8 mouse cellular contexts compared by ENCODE assay signal in the genomic region with DNA sequence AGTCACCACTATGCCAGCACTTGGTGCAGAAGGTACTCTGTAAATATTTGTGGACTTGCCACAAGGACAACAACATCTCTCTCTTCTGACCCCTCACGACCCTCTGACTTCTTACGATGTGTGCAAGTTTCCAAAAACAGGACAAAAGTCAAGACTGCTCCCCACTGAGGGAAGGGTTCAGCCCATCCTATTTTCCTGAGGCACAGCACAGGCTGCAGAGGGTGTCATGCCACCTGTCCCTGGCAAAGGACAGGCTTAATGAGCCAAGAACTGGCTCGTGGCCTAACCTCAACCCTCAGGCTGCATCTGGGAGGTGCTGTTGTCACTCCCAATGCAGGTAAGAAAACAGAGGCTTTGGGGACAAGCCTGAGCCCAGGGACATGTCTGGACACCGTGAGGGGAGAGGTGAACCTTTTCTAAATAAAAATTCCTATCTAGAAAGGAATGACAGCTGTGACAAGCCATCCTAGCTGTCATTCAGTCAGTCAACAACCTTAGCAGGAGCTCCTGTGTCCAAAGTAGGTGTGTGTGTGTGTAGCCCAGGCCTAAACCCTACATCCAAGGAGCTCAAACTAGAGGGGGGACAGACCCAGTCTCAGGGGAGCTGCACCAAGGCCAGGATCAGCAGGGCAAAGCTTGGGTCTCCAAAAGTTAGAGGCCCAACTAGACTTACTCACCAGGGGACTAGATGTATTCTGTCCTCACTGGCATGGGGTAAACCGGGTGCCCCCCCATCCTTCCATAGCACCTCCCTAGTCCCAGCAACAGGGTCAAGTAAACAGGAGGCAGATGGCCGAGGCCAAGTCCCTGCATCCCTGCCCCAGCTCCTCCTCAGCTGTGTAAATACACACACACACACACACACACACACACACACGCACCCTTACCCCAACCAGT. TPM values are rescaled to one million over a fixed set of nuclear protein-coding genes. Genes with fewer than 3 reads are reported as not detected.
DNase-seq lines count a peak whose midpoint lies in the region; ATAC-seq lines count a peak whose summit lies in the region.

No protein-coding gene starts in this region.

- 57% methylated on average over 7 of the region's 7 CpGs for WGBS in kidney, embryonic 14.5 days
- WGBS in liver, embryonic 16.5 days (ENCODE audit: insufficient replicate concordance): 52% methylated on average over 7 of the region's 7 CpGs

- no peak overlapping the region for H3K9ac ChIP-seq in kidney, embryonic 14.5 days (ENCODE audit: low read depth, low read length)
- peak overlapping the region; percentile 98 for H3K9ac ChIP-seq in liver, embryonic 16.5 days (ENCODE audit: low read depth, low read length)

- ATAC-seq in kidney, embryonic 14.5 days (ENCODE audit: low FRiP score, low TSS enrichment): no peak
- no peak for ATAC-seq in liver, embryonic 16.5 days (ENCODE audit: low read depth)
- ATAC-seq in granulocyte monocyte progenitor cell, adult 5-6 weeks (replicated peaks; ENCODE audit: poor library complexity, severe bottlenecking): no peak

- peaks cover 41% of the 10 kb centered on the region for H3K4me1 ChIP-seq in kidney, embryonic 14.5 days (ENCODE audit: control insufficient read depth, insufficient read depth, low read length)
- peaks cover 44% of the 10 kb centered on the region for H3K4me1 ChIP-seq in brown adipose tissue, adult 24 weeks (ENCODE audit: control insufficient read depth, insufficient read depth, insufficient read length, low read length)
- H3K4me1 ChIP-seq in liver, embryonic 16.5 days (ENCODE audit: control insufficient read depth, low read depth, low read length): peaks cover 79% of the 10 kb centered on the region

- no peak overlapping the region for H3K4me2 ChIP-seq in kidney, embryonic 14.5 days (replicated peaks; ENCODE audit: low read depth, low read length)
- peak overlapping the region; percentile 91 for H3K4me2 ChIP-seq in liver, embryonic 16.5 days (ENCODE audit: low read depth, low read length)

- DNase-seq in kidney, adult 18-20 months: peak; percentile 51
- DNase-seq in cerebellum, postnatal 36 days: peak; percentile 70 to 76
- no peak for DNase-seq in thymus, postnatal 0 days (ENCODE audit: low spot score)
- no peak for DNase-seq in left cerebral cortex, postnatal 25 days (ENCODE audit: low spot score in 2 of 2)

- H3K27me3 ChIP-seq in kidney, embryonic 14.5 days (ENCODE audit: control insufficient read depth, insufficient read depth, low read length): no peaks in the 10 kb centered on the region
- no peaks in the 10 kb centered on the region for H3K27me3 ChIP-seq in liver, embryonic 16.5 days (ENCODE audit: control insufficient read depth, insufficient read depth, low read depth, low read length)

- 0 out of 2 replicates have a peak, but pooled peaks cover 3% of the 10 kb centered on the region for H3K36me3 ChIP-seq in kidney, embryonic 14.5 days (ENCODE audit: control insufficient read depth, insufficient read depth, low read length)
- H3K36me3 ChIP-seq in liver, embryonic 16.5 days (ENCODE audit: control insufficient read depth, insufficient read depth): peaks cover 6% of the 10 kb centered on the region

- intact Hi-C loops in left cerebral cortex, postnatal 25 days (cut with DNase I): no loop called here

- H3K9me3 ChIP-seq in kidney, embryonic 14.5 days (ENCODE audit: control insufficient read depth, low read length): no peaks in the 10 kb centered on the region
- H3K9me3 ChIP-seq in liver, embryonic 16.5 days (replicated peaks; ENCODE audit: control insufficient read depth, low read length): no peaks in the 10 kb centered on the region

- no peak overlapping the region for H3K27ac ChIP-seq in kidney, embryonic 14.5 days (ENCODE audit: low read depth, low read length)
- peak overlapping the region; percentile 85 for H3K27ac ChIP-seq in brown adipose tissue, adult 24 weeks (replicated peaks; ENCODE audit: low read depth, low read length)
- peak overlapping the region; percentile 95 for H3K27ac ChIP-seq in liver, embryonic 16.5 days (ENCODE audit: low read length)

- H3K4me3 ChIP-seq in kidney, embryonic 14.5 days (ENCODE audit: low read length): no peak overlapping the region
- peak overlapping the region; percentile 59 for H3K4me3 ChIP-seq in brown adipose tissue, adult 24 weeks (ENCODE audit: insufficient read depth, low read depth, low read length)
- H3K4me3 ChIP-seq in liver, embryonic 16.5 days (ENCODE audit: low read depth, low read length): peak overlapping the region; percentile 98

RNA-seq across cellular contexts. Expression of a gene that starts 3.3 kb away (rescaled TPM):
- polyA plus RNA-seq in kidney, embryonic 14.5 days (2014; fragmentation: Nextera tagmentation; extraction: Ambion mirVana): 144 and 175 TPM in 2 replicates
- polyA plus RNA-seq in brown adipose tissue, adult 24 weeks (2012; ENCODE audit: insufficient read depth, insufficient read length, missing spikeins): 84.4 and 166 TPM in 2 replicates
- polyA plus RNA-seq in liver, embryonic 16.5 days (2015; fragmentation: Nextera tagmentation; extraction: Ambion mirVana): 142 and 171 TPM in 2 replicates
- polyA plus RNA-seq in thymus, postnatal 0 days (2015; fragmentation: Nextera tagmentation; extraction: Ambion mirVana): 33.9 and 38.1 TPM in 2 replicates
- total RNA-seq in granulocyte monocyte progenitor cell, adult 5-6 weeks (2014; fragmentation: Nextera tagmentation): 48.7 and 61.3 TPM in 2 replicates
- 22.4 and 27.8 TPM in 2 replicates for total RNA-seq in granulocyte monocyte progenitor cell, adult 5-6 weeks (2017)
- total RNA-seq in left cerebral cortex, postnatal 25 days (2021): 10 to 100 TPM; 55.8 to 58.8 TPM

RNA-seq across cellular contexts. Expression of a gene that starts 19.9 kb away (rescaled TPM):
- polyA plus RNA-seq in kidney, embryonic 14.5 days (2014; fragmentation: Nextera tagmentation; extraction: Ambion mirVana): 117 and 173 TPM in 2 replicates
- 14.0 and 18.5 TPM in 2 replicates for polyA plus RNA-seq in brown adipose tissue, adult 24 weeks (2012; ENCODE audit: insufficient read depth, insufficient read length, missing spikeins)
- 54.4 and 55.8 TPM in 2 replicates for polyA plus RNA-seq in liver, embryonic 16.5 days (2015; fragmentation: Nextera tagmentation; extraction: Ambion mirVana)
- polyA plus RNA-seq in thymus, postnatal 0 days (2015; fragmentation: Nextera tagmentation; extraction: Ambion mirVana): 131 and 134 TPM in 2 replicates
- 56.1 and 72.5 TPM in 2 replicates for total RNA-seq in granulocyte monocyte progenitor cell, adult 5-6 weeks (2014; fragmentation: Nextera tagmentation)
- 78.7 and 81.9 TPM in 2 replicates for total RNA-seq in granulocyte monocyte progenitor cell, adult 5-6 weeks (2017)
- 10 to 100 TPM; 86.0 to 86.2 TPM for total RNA-seq in left cerebral cortex, postnatal 25 days (2021)

RNA-seq across cellular contexts. Expression of a gene that starts 46.5 kb away (rescaled TPM):
- polyA plus RNA-seq in kidney, embryonic 14.5 days (2014; fragmentation: Nextera tagmentation; extraction: Ambion mirVana): 50.2 and 50.4 TPM in 2 replicates
- 14.4 and 18.3 TPM in 2 replicates for polyA plus RNA-seq in brown adipose tissue, adult 24 weeks (2012; ENCODE audit: insufficient read depth, insufficient read length, missing spikeins)
- 19.4 and 20.3 TPM in 2 replicates for polyA plus RNA-seq in liver, embryonic 16.5 days (2015; fragmentation: Nextera tagmentation; extraction: Ambion mirVana)
- 66.2 and 66.9 TPM in 2 replicates for polyA plus RNA-seq in thymus, postnatal 0 days (2015; fragmentation: Nextera tagmentation; extraction: Ambion mirVana)
- 26.9 and 35.9 TPM in 2 replicates for total RNA-seq in granulocyte monocyte progenitor cell, adult 5-6 weeks (2014; fragmentation: Nextera tagmentation)
- total RNA-seq in granulocyte monocyte progenitor cell, adult 5-6 weeks (2017): 50.0 and 88.6 TPM in 2 replicates
- 100 to 1,000 TPM; 140 to 161 TPM for total RNA-seq in left cerebral cortex, postnatal 25 days (2021)

Comparison
In these comparisons a context has a peak if more than half of its experiments do, and no peak if none do; other contexts are left out.
1. DNase-seq: peak in kidney, adult 18-20 months (single experiment) and cerebellum, postnatal 36 days (2 of 2); none in thymus, postnatal 0 days (single experiment) and left cerebral cortex, postnatal 25 days (0 of 2).